Mouse (Mus musculus): ENCODE measurements at regions not wholly inside any gene's neighbourhood (a gene's known extent, or its start where the extent isn't known, plus 50 kb on each side); places are given as distances from the start of the nearest gene placed in this dataset.

DNA sequence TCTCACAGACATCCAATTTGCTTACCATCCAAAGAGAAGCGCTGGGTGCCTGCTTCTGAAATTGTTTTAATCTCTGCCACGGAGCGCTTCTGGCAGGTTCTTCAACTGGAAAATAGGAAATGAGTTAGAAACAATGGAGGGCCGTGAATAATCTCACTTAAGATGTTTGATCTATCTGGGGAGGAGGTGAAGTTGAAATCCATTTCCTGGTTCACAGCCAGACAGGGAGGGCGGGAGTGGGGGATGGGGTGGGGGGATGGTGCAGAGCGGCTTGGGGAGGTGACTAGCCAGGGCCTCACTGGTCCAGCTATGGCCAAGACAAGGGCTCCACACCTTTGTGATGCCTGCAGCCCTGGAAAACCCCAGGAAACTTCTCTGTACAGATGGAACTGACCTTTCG is 143.7 kb upstream of the Mvb12b start:
- dilution Hi-C loops (cut with MboI; ENCODE audit: extremely low pct_ligation_motif_present, extremely low pct_unique_long_range_greater_than_20kb, low sequenced_read_pairs) (no loop called here), in situ Hi-C loops (cut with MboI; ENCODE audit: low pct_ligation_motif_present, low pct_unique_long_range_greater_than_20kb, low sequenced_read_pairs) (no loop called here)
- Histone ChIP-seq H3K9ac (ENCODE audit: insufficient read depth, low read depth) (no peak overlapping the region), H3K36me3 (replicated peaks in 1 of 2; ENCODE audit: control insufficient read depth in 1 of 2, insufficient read depth in 1 of 2, low read length in 1 of 2) (no peaks in the 10 kb centered on the region), H3K9me3 (replicated peaks; ENCODE audit: low read length) (no peaks in the 10 kb centered on the region), H3K79me2 (replicated peaks; ENCODE audit: control insufficient read depth, extremely low read depth, insufficient read depth, poor library complexity, severe bottlenecking) (no peaks in the 10 kb centered on the region), H3K4me3 (replicated peaks in 1 of 3; ENCODE audit: low read depth in 2 of 3, low read length in 2 of 3, poor library complexity in 1 of 3) (no peak overlapping the region), H3K27me3 (replicated peaks) (peaks cover 14% of the 10 kb centered on the region), H3K4me1 (ENCODE audit: control insufficient read depth in 1 of 2, insufficient read depth in 2 of 2) (peaks cover 0 to 3% of the 10 kb centered on the region in 2 experiments; a peak in 1 of 4 replicates), H3K27ac (ENCODE audit: insufficient read depth, low read depth) (no peak overlapping the region), H3K4me2 (ENCODE audit: insufficient read depth, low read depth, poor library complexity, severe bottlenecking) (no peak overlapping the region)
- TF ChIP-seq CHD1 (IDR thresholded peaks at IDR 0.05; ENCODE audit: low read depth, low read length) (no peak), GABPA (IDR thresholded peaks at IDR 0.05; ENCODE audit: insufficient replicate concordance, low read depth, low read length) (no peak), POLR2AphosphoS2 (IDR thresholded peaks at IDR 0.05; ENCODE audit: low read depth, low read length) (no peak), POLR2A (IDR thresholded peaks at IDR 0.05; ENCODE audit: low read depth, low read length) (no peak), E2F4 (IDR thresholded peaks at IDR 0.05; ENCODE audit: insufficient replicate concordance, low read depth, low read length) (no peak), JUND (conservative IDR thresholded peaks at IDR 0.05; ENCODE audit: low read depth, low read length) (no peak), MAX (IDR thresholded peaks at IDR 0.05; ENCODE audit: low read length) (no peak), USF1 (IDR thresholded peaks at IDR 0.05; ENCODE audit: low read depth, low read length) (no peak), EP300 (IDR thresholded peaks at IDR 0.05; ENCODE audit: low read length) (no peak), SMC3 (IDR thresholded peaks at IDR 0.05; ENCODE audit: low read depth, low read length) (no peak), USF2 (conservative IDR thresholded peaks at IDR 0.05; ENCODE audit: low read depth, low read length) (no peak), JUN (IDR thresholded peaks at IDR 0.05; ENCODE audit: insufficient read depth, low read depth, low read length) (no peak), PAX5 (IDR thresholded peaks at IDR 0.05; ENCODE audit: low read length) (no peak), TBP (conservative IDR thresholded peaks at IDR 0.05; ENCODE audit: low read depth, low read length) (no peak), ZMIZ1 (IDR thresholded peaks at IDR 0.05; ENCODE audit: low read depth, low read length) (no peak), MYC (IDR thresholded peaks at IDR 0.05; ENCODE audit: low read depth, low read length) (no peak), ZKSCAN1 (IDR thresholded peaks at IDR 0.05; ENCODE audit: borderline replicate concordance, low read depth, low read length) (no peak)
- no peak for DNase-seq (ENCODE audit: extremely low read depth)

DNA sequence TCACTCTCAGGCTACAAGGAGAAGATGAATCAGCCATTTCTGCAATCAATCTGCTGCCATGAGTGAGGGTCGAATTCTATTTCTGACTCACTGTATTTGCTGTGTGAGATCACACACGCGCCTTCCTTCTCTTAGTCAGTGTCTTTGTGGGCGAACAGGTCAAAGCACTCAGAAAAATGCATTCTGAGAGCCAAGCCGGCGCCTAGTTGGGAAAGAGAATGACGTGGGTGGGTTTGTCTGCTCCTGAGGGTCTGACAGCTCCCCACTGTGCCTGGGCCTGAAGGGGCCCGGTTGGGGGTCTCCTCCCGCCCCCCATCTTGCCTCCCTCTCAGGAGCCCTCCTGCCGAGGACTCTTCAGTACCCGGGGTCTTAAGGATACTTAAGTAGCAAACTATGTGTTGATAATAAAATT is 143.3 kb upstream of the Mvb12b start:
- no peaks in the 10 kb centered on the region for H3K79me2 ChIP-seq (replicated peaks; ENCODE audit: control insufficient read depth, extremely low read depth, insufficient read depth, poor library complexity, severe bottlenecking)
- dilution Hi-C loops (cut with MboI; ENCODE audit: extremely low pct_ligation_motif_present, extremely low pct_unique_long_range_greater_than_20kb, low sequenced_read_pairs) = no loop called here
- no peak for TF ChIP-seq IRF4 (IDR thresholded peaks at IDR 0.05; ENCODE audit: low read depth, low read length)
- no peak for TF ChIP-seq JUN (IDR thresholded peaks at IDR 0.05; ENCODE audit: insufficient read depth, low read depth, low read length)
- TF ChIP-seq ZNF384 (IDR thresholded peaks at IDR 0.05; ENCODE audit: low read depth, low read length) = no peak
- TF ChIP-seq SIN3A (IDR thresholded peaks at IDR 0.05; ENCODE audit: low read length) = no peak
- no peak for TF ChIP-seq ETS1 (conservative IDR thresholded peaks at IDR 0.05; ENCODE audit: low read depth, low read length)
- TF ChIP-seq KAT2A (IDR thresholded peaks at IDR 0.05; ENCODE audit: insufficient replicate concordance, low read length) = no peak
- no peak for TF ChIP-seq NELFE (IDR thresholded peaks at IDR 0.05; ENCODE audit: low read depth, low read length)
- no peak for TF ChIP-seq MEF2A (IDR thresholded peaks at IDR 0.05; ENCODE audit: borderline replicate concordance, low read depth, low read length)
- no peak for TF ChIP-seq POLR2AphosphoS2 (IDR thresholded peaks at IDR 0.05; ENCODE audit: low read depth, low read length)
- TF ChIP-seq EP300 (IDR thresholded peaks at IDR 0.05; ENCODE audit: low read length) = no peak
- no peak for TF ChIP-seq CTCF (conservative IDR thresholded peaks at IDR 0.05 in 1 of 2, IDR thresholded peaks at IDR 0.05 in 1 of 2; ENCODE audit: low read depth in 2 of 2, low read length in 2 of 2)
- H3K36me3 ChIP-seq (replicated peaks in 1 of 2; ENCODE audit: control insufficient read depth in 1 of 2, insufficient read depth in 1 of 2, low read length in 1 of 2) = no peaks in the 10 kb centered on the region
- no peak overlapping the region for H3K9ac ChIP-seq (ENCODE audit: insufficient read depth, low read depth)
- H3K27ac ChIP-seq (ENCODE audit: insufficient read depth, low read depth) = no peak overlapping the region
- peaks cover 0 to 3% of the 10 kb centered on the region in 2 experiments; a peak in 1 of 4 replicates for H3K4me1 ChIP-seq (ENCODE audit: control insufficient read depth in 1 of 2, insufficient read depth in 2 of 2)
- H3K4me2 ChIP-seq (ENCODE audit: insufficient read depth, low read depth, poor library complexity, severe bottlenecking) = no peak overlapping the region
- peaks cover 14% of the 10 kb centered on the region for H3K27me3 ChIP-seq (replicated peaks)
- in situ Hi-C loops (cut with MboI; ENCODE audit: low pct_ligation_motif_present, low pct_unique_long_range_greater_than_20kb, low sequenced_read_pairs) = no loop called here
- H3K4me3 ChIP-seq (replicated peaks in 1 of 3; ENCODE audit: low read depth in 2 of 3, low read length in 2 of 3, poor library complexity in 1 of 3) = no peak overlapping the region
- no peaks in the 10 kb centered on the region for H3K9me3 ChIP-seq (replicated peaks; ENCODE audit: low read length)
- DNase-seq (ENCODE audit: extremely low read depth) = no peak
